Mouse (Mus musculus) kidney, embryonic 14.5 days (tissue): ENCODE data around the gene Olfr1058. TPM values are rescaled to one million over a fixed set of nuclear protein-coding genes. Genes with fewer than 3 reads are reported as not detected.

Source experiments
- ATAC-seq: fragments of 200-750 bp; cut with Nextera tagmentation; 2 replicates; pipeline ENCODE4 v1.8.0; 2017; ENCODE audit warnings: moderate number of reproducible peaks, mild to moderate bottlenecking, moderate TSS enrichment, moderate library complexity; ENCODE audit not compliant: low FRiP score, low TSS enrichment
- H3K27ac ChIP-seq: fragments of 300-500 bp; sonication (generic); 2 replicates; pipeline ENCODE4 v1.5.1; 2014; ENCODE audit warnings: low read depth, mild to moderate bottlenecking, low read length, moderate library complexity, mixed read lengths
- H3K27me3 ChIP-seq: fragments of 300-500 bp; sonication (generic); 2 replicates; pipeline ENCODE4 v1.6.1; 2014; ENCODE audit warnings: mild to moderate bottlenecking, low read length; ENCODE audit not compliant: control insufficient read depth, insufficient read depth
- H3K36me3 ChIP-seq: fragments of 300-500 bp; sonication (generic); 2 replicates; pipeline ENCODE4 v1.6.1; 2014; ENCODE audit warnings: low read length, mixed read lengths; ENCODE audit not compliant: control insufficient read depth, insufficient read depth
- H3K4me1 ChIP-seq: fragments of 300-500 bp; sonication (generic); 2 replicates; pipeline ENCODE4 v1.6.1; 2014; ENCODE audit warnings: low read length, mixed read lengths; ENCODE audit not compliant: control insufficient read depth, insufficient read depth
- H3K4me2 ChIP-seq: fragments of 300-500 bp; sonication (generic); replicated peaks from 2 replicates; pipeline ENCODE4 v1.6.1; 2014; ENCODE audit warnings: low read depth, mild to moderate bottlenecking, low read length
- H3K4me3 ChIP-seq: fragments of 300-500 bp; sonication (generic); 2 replicates; pipeline ENCODE4 v1.5.1; 2014; ENCODE audit warnings: mild to moderate bottlenecking, low read length
- H3K9ac ChIP-seq: fragments of 300-500 bp; sonication (generic); 2 replicates; pipeline ENCODE4 v1.6.1; 2014; ENCODE audit warnings: low read depth, mild to moderate bottlenecking, low read length, moderate library complexity
- H3K9me3 ChIP-seq: fragments of 300-500 bp; sonication (generic); 2 replicates; pipeline ENCODE4 v1.6.1; 2016; ENCODE audit warnings: low read length; ENCODE audit not compliant: control insufficient read depth
- WGBS: fragments of 180-500 bp; shearing (Covaris S2); extraction: QIAGEN DNeasy Blood & Tissue Kit; methylation state at CpG from one replicate; pipeline ENCODE4 v1.1.7; 2014; 5-methylcytosine and 5-hydroxymethylcytosine counted together
- polyA plus RNA-seq: library from polyadenylated mRNA; unstranded; fragments of >200 nt; fragmentation: Nextera tagmentation; extraction: Ambion mirVana; gene quantifications from 2 replicates; pipeline ENCODE4 v1.2.1, GENCODE M21; 2014

Gene Olfr1058
- polyA plus RNA-seq, 1 experiment from 2014 or later: not detected

DNA sequence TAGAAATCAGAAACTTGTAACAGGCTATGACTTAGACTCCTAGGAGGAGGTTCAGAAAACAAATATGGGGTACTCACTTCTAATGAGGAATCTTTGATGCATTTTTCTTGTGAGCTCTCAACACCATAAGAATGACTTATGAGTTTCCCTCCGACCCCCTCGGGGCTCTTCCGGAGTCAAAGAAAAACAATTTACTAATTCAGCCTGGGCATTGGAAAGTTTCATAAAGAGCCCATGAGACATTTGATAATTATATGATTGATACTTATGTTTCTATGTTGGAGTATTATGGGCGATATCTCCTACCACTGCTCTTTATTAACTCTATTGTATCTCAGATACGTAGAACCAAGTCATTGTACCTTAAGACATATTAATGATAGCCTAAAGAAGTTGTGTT, 38.2 kb downstream of the Olfr1058 start, which contains the start of gene Olfr1055:
Gene Olfr1055 (minus strand): TSS at position 101 of the 400 bp plus-strand sequence.
- Histone ChIP-seq H3K4me3 (no peak within 1 kb of the TSS), H3K4me1 (no peaks in the 10 kb centered on the region), H3K4me2 (no peak within 1 kb of the TSS), H3K9ac (no peak within 1 kb of the TSS), H3K9me3 (no peaks in the 10 kb centered on the region), H3K27ac (no peak within 1 kb of the TSS), H3K36me3 (no peaks in the 10 kb centered on the region), H3K27me3 (no peaks in the 10 kb centered on the region)
- ATAC-seq: no peak
- WGBS: 78% methylated on average over 5 of the region's 5 CpGs

DNA sequence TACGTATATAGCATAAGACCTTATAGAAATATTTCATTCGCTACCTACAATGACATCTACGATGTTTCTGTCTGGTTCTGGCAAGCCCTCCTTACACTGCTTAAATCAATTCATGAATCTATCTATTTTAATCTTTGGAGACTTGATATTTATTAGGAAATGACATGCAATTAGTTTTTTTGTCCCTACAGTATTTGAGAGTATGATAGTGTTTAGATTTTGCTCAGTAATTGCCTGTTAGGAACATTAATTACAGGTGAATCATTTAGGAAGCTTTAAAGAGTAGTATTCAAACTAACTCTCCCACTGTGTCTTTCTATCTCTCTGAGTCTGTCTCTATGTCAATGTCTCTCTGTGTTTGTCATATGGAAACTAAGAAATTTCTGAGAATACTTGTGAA, 53.0 kb downstream of the Olfr1058 start, which contains the start of gene Olfr1054:
Gene Olfr1054 (minus strand): TSS at position 101 of the 400 bp plus-strand sequence.
- no peaks in the 10 kb centered on the region for H3K36me3 ChIP-seq
- H3K27me3 ChIP-seq: no peaks in the 10 kb centered on the region
- no peak within 1 kb of the TSS for H3K9ac ChIP-seq
- no peak within 1 kb of the TSS for H3K4me2 ChIP-seq
- no peaks in the 10 kb centered on the region for H3K4me1 ChIP-seq
- no peak within 1 kb of the TSS for H3K4me3 ChIP-seq
- H3K9me3 ChIP-seq: no peaks in the 10 kb centered on the region
- no peak for ATAC-seq
- WGBS: 85% methylated on average over 3 of the region's 3 CpGs
- no peak within 1 kb of the TSS for H3K27ac ChIP-seq

Other genes with a start within 250 kb of the Olfr1058 start
- gene Olfr1040, start 241.8 kb downstream of the Olfr1058 start, polyA plus RNA-seq: not detected in 2 replicates
- not detected in 2 replicates for gene Olfr1042, start 226.7 kb downstream of the Olfr1058 start, polyA plus RNA-seq
- not detected in 2 replicates for gene Olfr1043, start 221.0 kb downstream of the Olfr1058 start, polyA plus RNA-seq
- not detected in 2 replicates for gene Olfr1044, start 210.7 kb downstream of the Olfr1058 start, polyA plus RNA-seq
- gene Olfr52, start 202.9 kb downstream of the Olfr1058 start, polyA plus RNA-seq: not detected in 2 replicates
- not detected in 2 replicates for gene Olfr1045, start 185.6 kb downstream of the Olfr1058 start, polyA plus RNA-seq
- not detected in 2 replicates for gene Olfr1046, start 169.2 kb downstream of the Olfr1058 start, polyA plus RNA-seq
- gene Olfr1047, start 157.2 kb downstream of the Olfr1058 start, polyA plus RNA-seq: not detected in 2 replicates
- not detected in 2 replicates for gene Olfr1048, start 148.3 kb downstream of the Olfr1058 start, polyA plus RNA-seq
- gene Olfr1049, start 130.2 kb downstream of the Olfr1058 start, polyA plus RNA-seq: not detected in 2 replicates
- gene Olfr1051, start 109.5 kb downstream of the Olfr1058 start, polyA plus RNA-seq: not detected in 2 replicates
- gene Olfr1052, start 96.1 kb downstream of the Olfr1058 start, polyA plus RNA-seq: not detected in 2 replicates
- gene Olfr1053, start 73.3 kb downstream of the Olfr1058 start, polyA plus RNA-seq: not detected in 2 replicates
- not detected in 2 replicates for gene Olfr1054, start 53.1 kb downstream of the Olfr1058 start, polyA plus RNA-seq
- not detected in 2 replicates for gene Olfr1055, start 38.3 kb downstream of the Olfr1058 start, polyA plus RNA-seq
- not detected in 2 replicates for gene Olfr1056, start 26.1 kb downstream of the Olfr1058 start, polyA plus RNA-seq
- gene Olfr1057, start 10.2 kb downstream of the Olfr1058 start, polyA plus RNA-seq: not detected in 2 replicates
- gene Olfr1061, start 25.5 kb upstream of the Olfr1058 start, polyA plus RNA-seq: not detected in 2 replicates
- gene Olfr1062, start 38.2 kb upstream of the Olfr1058 start, polyA plus RNA-seq: not detected in 2 replicates
- gene Olfr1065, start 62.0 kb upstream of the Olfr1058 start, polyA plus RNA-seq: not detected in 2 replicates
- not detected in 2 replicates for gene Olfr1066, start 67.7 kb upstream of the Olfr1058 start, polyA plus RNA-seq
- not detected in 2 replicates for gene Olfr228, start 98.8 kb upstream of the Olfr1058 start, polyA plus RNA-seq
- gene Olfr1076, start 119.9 kb upstream of the Olfr1058 start, polyA plus RNA-seq: not detected in 2 replicates
- not detected in 2 replicates for gene Olfr1079, start 153.9 kb upstream of the Olfr1058 start, polyA plus RNA-seq
- gene Olfr1080, start 169.7 kb upstream of the Olfr1058 start, polyA plus RNA-seq: not detected in 2 replicates
- not detected in 2 replicates for gene Olfr1082, start 210.4 kb upstream of the Olfr1058 start, polyA plus RNA-seq